Mouse (Mus musculus) thymus, adult 18-20 months (tissue): ENCODE data around the gene Zfp974.
"Not testable (repeated sequence)": the region's sequence is repeated elsewhere in the genome, so short reads cannot be mapped to it uniquely, and the experiment has no call there.

Source experiments
- DNase-seq, 2 experiments: peaks; one replicate each; pipeline ENCODE4 v3.0.0; 2022; ENCODE audit warnings: mixed read lengths in 2 of 2

Gene Zfp974

GRCm38 (mm10) chr7:27928818-27929695 is at the start of gene Zfp974:
Zfp974 (minus strand) TSS chr7:27929460.
- DNase-seq, result peak; percentile 23 to 34

DNA sequence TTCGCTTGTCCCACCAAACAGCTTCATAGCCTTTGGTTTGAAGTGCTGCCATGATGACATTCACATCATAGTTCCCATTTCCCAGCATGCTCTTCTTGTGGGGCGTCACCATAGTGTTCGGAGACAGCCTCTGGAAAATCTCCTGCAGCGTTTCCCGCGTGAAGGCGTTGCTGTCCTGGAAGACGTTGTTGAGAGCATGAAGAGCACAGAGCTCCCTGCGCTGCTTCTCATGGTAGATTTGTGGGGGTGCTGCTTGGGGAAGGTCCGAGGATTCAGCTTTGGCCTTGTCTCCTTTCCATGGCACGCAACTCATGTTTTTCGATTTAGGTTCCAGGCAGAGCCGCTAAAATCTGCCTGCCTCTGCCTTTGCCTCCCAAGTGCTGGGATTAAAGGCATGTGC is 20.2 kb upstream of the Zfp974 start:
- DNase-seq, result not testable (repeated sequence)

GRCm38 (mm10) chr7:27941869-27942268 is 12.6 kb upstream of the Zfp974 start:
- not testable (repeated sequence) for DNase-seq

GRCm38 (mm10) chr7:27933800-27934158 is 4.5 kb upstream of the Zfp974 start:
- not testable (repeated sequence) for DNase-seq

DNA sequence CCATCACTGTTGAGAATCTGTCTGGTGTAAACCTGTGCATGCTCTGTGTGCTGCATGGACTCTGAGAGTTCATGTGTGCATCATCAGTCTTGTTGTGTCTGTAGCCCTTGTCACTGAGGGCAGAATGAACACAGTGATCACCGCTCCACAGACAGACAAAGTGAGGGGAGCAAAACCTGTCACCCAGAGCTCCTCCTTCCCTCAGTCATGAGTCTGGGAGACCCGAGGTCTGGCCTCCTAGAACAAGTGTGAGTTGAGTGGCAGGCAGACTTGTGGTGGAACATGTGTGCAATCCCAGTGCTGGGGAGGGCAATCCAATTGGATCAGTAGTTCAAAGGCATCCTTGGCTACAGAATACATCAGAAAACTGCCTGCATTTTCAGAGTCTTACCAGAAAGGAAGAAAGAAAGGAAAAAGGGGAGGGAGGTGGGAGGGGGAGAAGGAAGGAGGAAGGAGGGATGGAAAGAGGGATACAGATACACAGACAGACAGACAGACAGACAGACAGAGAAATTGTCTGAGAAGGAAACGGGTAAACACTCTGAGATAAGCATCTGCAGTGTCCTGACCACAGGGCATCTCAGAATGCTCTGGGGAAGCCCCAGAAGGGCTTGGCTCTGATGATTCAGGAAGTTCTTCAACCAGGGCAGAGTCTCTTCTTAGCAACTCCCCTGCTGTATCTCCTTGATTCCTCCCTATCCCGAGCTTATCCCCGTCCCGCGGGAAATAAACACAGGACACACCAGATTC is 4.0 kb upstream of the Zfp974 start:
- DNase-seq, result peak in 1 of 2 experiments; percentile 8

DNA sequence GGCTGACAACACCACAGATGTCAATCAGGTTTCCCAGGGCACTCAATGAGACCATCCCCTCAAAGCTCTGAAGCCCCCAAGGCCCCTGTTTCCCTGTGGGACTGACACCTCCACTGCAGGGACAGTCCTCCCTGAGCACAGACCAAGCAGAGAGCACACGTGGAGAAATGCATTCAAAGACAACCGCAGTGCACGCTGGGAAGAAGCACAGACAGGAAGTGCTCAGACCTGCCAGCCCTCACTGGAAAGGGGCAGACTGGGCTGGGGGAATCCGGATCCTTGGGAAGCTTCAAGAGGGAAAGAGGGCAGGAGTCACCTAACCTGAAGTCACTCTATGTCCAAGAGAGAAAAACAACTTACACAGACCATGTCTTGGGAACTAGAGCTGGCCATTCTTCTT is 2.2 kb downstream of the Zfp974 start:
- not testable (repeated sequence) for DNase-seq

DNA sequence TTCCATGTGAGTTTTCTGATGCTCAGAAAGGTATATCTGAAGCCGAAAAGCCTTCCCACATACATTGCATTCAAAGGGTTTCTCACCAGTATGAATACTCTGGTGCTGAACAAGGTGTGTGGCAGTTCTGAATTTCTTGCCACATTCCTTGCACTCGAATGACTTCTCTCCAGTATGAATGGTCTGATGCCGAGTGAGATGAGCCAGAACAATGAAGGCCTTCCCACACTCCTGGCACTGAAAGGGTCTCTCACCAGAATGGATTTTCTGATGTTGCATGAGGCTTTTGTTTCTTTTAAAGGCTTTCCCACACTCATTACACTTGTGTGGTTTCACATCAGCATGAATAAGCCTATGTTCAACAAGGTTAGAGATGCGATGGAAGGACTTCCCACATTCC is 18.3 kb downstream of the Zfp974 start:
- not testable (repeated sequence) for DNase-seq

DNA sequence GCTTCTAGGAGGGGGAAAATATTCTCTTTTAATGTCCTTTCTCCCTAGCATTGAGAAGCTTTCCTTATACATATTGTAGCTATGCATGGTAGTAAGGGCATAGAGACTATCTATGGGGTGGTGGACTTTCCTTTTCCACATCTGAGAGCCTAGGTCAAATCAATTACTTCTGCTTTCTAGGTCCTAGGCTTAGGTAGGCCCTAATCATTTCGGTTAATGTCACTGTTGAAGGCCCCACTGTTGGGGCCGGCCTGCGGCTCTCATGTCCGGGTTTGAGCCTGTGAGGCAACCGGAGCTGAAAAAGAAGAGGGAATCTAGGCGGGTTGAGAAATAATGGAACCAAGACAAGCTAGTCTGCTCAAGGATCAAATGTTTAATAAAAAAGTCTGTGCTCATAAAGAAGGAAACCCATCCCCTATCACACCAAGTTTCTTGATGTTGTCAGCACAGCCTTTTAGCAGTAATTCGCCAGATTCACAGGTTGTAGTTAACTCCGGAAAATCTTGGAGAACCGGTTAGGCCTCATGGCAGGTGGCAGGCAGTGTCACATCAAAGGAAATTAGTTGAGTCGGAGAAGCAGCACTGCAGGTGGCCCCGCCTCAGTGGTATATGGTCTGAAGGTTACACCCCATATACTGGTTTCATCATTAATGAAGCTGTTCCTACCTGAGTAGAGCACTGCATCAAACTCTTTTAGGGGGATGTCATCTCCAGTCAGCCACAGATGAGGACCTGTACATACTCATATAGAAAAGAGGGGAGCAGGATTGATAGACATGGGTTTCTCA is 24.0 kb downstream of the Zfp974 start:
- no peak for DNase-seq

DNA sequence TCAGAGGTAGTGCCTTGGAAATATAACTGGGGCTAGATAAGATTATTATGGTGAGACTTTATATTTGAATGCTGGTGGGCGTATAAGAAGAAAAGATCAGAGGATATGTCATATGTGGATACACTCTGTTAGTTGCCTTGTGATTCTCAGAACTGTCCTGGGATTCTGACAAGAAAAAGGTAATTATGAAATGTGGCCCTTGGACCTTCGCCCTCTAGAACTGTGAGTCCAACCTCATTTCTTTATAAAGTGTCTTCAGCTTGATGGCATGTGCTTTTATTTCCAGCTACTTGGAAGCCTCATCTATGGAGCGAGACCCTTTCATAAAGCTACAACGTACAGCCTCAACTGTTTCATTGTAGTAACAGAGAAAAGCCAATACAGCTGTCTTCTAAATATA is 28.7 kb downstream of the Zfp974 start:
- DNase-seq, result no peak

DNA sequence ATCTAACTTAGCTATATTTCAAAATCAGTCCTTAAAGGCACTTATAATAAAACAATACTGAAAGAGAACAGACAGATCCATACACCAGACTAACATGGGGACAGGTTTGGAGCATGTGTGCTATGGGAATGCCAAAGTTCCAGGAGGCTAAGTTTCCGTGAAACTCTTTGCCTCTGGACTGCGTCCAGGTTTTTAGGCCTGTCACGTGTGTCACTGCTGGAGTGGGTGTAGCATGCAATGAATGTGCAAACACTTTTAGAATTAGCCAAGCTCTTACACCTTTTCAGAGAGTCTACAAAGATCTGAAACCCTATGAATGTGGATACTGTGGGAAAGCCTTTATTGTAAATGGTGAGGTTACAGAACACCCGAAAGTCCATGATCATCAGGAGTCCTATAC is 47.5 kb downstream of the Zfp974 start:
- no peak for DNase-seq

- not testable (repeated sequence) for DNase-seq
These were observed 66.7 kb downstream of the Zfp974 start for GRCm38 (mm10) chr7:27862578-27862977.

DNA sequence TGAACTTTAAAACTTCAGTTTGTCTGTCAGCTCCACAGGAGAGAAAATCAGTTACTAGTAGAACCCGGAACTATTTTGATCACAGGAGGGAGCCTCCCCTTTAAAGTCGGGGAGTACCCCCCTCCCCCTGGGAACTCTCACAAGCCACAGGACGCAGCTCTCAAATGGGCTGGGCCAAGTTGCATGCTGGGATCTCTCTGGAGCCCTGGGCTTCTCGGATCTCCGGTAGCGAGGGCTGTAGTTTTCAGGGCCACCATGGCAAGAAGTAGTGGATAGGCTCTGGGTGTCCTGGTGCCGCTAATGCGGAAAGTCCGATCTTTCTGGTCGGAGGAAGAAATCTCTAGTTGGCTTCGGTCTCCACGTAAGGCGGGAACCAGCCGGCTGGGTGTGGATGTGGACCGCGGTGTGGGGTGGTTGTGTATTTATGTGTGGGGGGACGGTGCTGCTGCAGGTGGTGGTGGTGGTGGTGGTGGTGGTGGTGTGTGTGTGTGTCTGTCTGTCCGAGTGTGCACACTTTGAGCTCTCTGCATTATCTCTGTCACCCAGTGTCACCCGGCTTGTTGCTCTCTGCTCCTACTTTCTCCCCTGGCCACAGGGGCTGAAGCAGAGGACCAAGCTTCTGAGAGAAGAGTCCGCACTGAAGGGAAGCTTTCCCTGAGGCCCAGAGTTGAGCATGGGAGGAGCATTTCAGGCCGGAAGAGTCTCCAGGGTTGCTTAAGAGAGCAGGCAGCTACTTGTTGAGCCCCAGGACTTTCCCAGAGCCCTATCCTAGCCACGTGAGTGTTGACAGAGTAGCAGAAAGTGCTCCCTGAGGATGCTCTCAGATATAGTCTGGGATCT is 68.6 kb downstream of the Zfp974 start:
- DNase-seq, result peak; percentile 68 to 77

DNA sequence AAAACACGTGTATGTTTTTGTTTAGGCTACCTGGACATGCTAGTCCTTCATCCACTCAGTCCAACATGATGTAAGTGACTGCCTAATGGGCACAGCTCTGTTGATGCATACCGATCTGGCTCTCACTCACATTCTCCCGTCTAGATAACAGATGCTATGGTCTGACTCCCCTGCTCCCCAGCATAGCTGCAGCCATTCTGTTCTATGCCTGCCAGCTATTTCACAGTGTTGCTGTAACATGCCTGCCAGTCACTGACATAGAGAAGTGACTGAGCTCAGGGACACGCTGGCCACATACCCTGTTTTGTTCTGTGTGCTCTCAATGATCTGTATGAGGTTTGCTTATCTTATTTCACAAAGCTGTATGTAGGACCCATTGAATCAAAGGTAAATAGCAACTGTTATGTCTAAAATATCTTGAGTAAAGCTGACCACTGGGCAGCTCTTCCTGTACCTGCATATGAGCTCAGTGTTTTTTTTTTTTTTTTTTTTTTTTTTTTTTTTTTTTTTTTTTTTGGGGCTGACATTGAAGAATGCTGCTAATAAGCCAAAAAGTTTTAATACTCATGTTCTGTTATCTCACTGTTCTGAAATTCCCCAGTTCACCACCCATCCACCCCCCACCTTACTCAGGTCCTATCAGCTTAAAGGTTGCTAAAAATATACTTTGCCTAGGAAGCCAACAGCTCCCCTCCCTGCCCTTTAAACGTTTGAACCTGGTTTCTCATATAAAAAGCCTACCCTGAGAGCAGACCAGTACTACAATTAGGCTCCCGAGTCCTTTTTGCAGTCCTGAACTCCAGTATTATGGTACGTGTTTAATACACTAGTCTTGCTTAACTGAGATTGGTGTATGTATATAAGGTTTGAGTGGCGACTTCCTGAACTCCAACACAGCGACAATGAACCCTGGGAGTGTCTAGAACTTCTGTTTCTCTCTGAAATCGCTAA is 69.7 kb downstream of the Zfp974 start:
- DNase-seq, result no peak
